Comparison of ENCODE assay signal across 8 mouse cellular contexts in genomic region chr9:30936674-30937438, GRCm38 (mm10). TPM values are rescaled to one million over a fixed set of nuclear protein-coding genes. Genes with fewer than 3 reads are reported as not detected.
A peak's percentile ranks its signal among the peaks of the same experiment; 100 is the strongest.
DNase-seq lines count a peak whose midpoint lies in the region; ATAC-seq and TF ChIP-seq lines count a peak whose summit lies in the region.

No protein-coding gene starts in this region.

- H3K27me3 ChIP-seq in testis, adult 2 months (ENCODE audit: control insufficient read depth, insufficient read depth, low read length): no peaks in the 10 kb centered on the region
- H3K27me3 ChIP-seq in forebrain, embryonic 16.5 days (replicated peaks; ENCODE audit: control insufficient read depth, insufficient read depth, low read length): peaks cover 15% of the 10 kb centered on the region
- H3K27me3 ChIP-seq in intestine, postnatal 0 days (replicated peaks; ENCODE audit: control insufficient read depth, insufficient read depth, low read length): peaks cover 16% of the 10 kb centered on the region; the same call in 1 of the 2 replicates
- peaks cover 18% of the 10 kb centered on the region for H3K27me3 ChIP-seq in lung, embryonic 14.5 days (ENCODE audit: insufficient read depth, low read length)

- no peak overlapping the region for H3K9ac ChIP-seq in forebrain, embryonic 16.5 days (replicated peaks; ENCODE audit: low read depth, low read length)
- no peak overlapping the region for H3K9ac ChIP-seq in intestine, postnatal 0 days (ENCODE audit: low read depth, low read length)
- no peak overlapping the region for H3K9ac ChIP-seq in lung, embryonic 14.5 days

- DNase-seq in testis, postnatal 14 days (ENCODE audit: low spot score): no peak
- peak; percentile 72 to 79 for DNase-seq in adrenal gland, postnatal 36 days
- peak; percentile 90 for DNase-seq in lung, embryonic 14.5 days
- peak; percentile 80 for DNase-seq in right cerebral cortex, postnatal 14 days

- H3K4me3 ChIP-seq in testis, adult 2 months (ENCODE audit: control insufficient read depth, low read depth, low read length): no peak overlapping the region
- H3K4me3 ChIP-seq in forebrain, embryonic 16.5 days (replicated peaks; ENCODE audit: low read length): no peak overlapping the region
- H3K4me3 ChIP-seq in intestine, postnatal 0 days (ENCODE audit: low read depth, low read length): no peak overlapping the region
- H3K4me3 ChIP-seq in lung, embryonic 14.5 days (ENCODE audit: low read depth, low read length): no peak overlapping the region

- no peaks in the 10 kb centered on the region for H3K9me3 ChIP-seq in forebrain, embryonic 16.5 days (ENCODE audit: control insufficient read depth, low read length)
- H3K9me3 ChIP-seq in intestine, postnatal 0 days (ENCODE audit: control insufficient read depth): no peaks in the 10 kb centered on the region
- no peaks in the 10 kb centered on the region for H3K9me3 ChIP-seq in lung, embryonic 14.5 days (ENCODE audit: low read depth, low read length)

- ATAC-seq in forebrain, embryonic 16.5 days: peak; percentile 85
- peak; percentile 53 for ATAC-seq in intestine, postnatal 0 days
- 0 out of 2 replicates have a peak, but pooled peaks have one; percentile 36 for ATAC-seq in lung, embryonic 14.5 days (ENCODE audit: insufficient read depth)
- ATAC-seq in erythroblast, adult 5-6 weeks (replicated peaks; ENCODE audit: low FRiP score, poor library complexity, severe bottlenecking): no peak

- H3K4me1 ChIP-seq in testis, adult 2 months (ENCODE audit: control insufficient read depth, insufficient read depth, low read length): no peaks in the 10 kb centered on the region
- H3K4me1 ChIP-seq in forebrain, embryonic 16.5 days (replicated peaks; ENCODE audit: control insufficient read depth, insufficient read depth, low read length): no peaks in the 10 kb centered on the region; the same call in 1 of the 2 replicates
- no peaks in the 10 kb centered on the region for H3K4me1 ChIP-seq in intestine, postnatal 0 days (replicated peaks; ENCODE audit: control insufficient read depth, insufficient read depth, low read length)
- no peaks in the 10 kb centered on the region for H3K4me1 ChIP-seq in lung, embryonic 14.5 days (ENCODE audit: insufficient read depth)

- TF ChIP-seq CTCF in testis, adult 2 months (IDR thresholded peaks at IDR 0.05; ENCODE audit: control insufficient read depth, insufficient read depth, insufficient replicate concordance, low read depth, low read length): peak; percentile 53; the same call in 1 of the 2 replicates
- peak; percentile 81 for TF ChIP-seq CTCF in intestine, postnatal 0 days (IDR thresholded peaks at IDR 0.05; ENCODE audit: low read depth)
- peak; percentile 84 for TF ChIP-seq CTCF in lung, embryonic 14.5 days (IDR thresholded peaks at IDR 0.05; ENCODE audit: low read depth)

- 33% methylated on average over 9 of the region's 9 CpGs for WGBS in forebrain, embryonic 16.5 days
- 24% methylated on average over 9 of the region's 9 CpGs for WGBS in intestine, postnatal 0 days
- WGBS in lung, embryonic 14.5 days: 24% methylated on average over 9 of the region's 9 CpGs

- no peaks in the 10 kb centered on the region for H3K36me3 ChIP-seq in testis, adult 2 months (ENCODE audit: control insufficient read depth, insufficient read depth, low read length)
- no peaks in the 10 kb centered on the region for H3K36me3 ChIP-seq in forebrain, embryonic 16.5 days (ENCODE audit: control insufficient read depth, insufficient read depth)
- no peaks in the 10 kb centered on the region for H3K36me3 ChIP-seq in intestine, postnatal 0 days (ENCODE audit: control insufficient read depth, insufficient read depth)
- H3K36me3 ChIP-seq in lung, embryonic 14.5 days (ENCODE audit: insufficient read depth): no peaks in the 10 kb centered on the region

- H3K27ac ChIP-seq in testis, adult 2 months (ENCODE audit: control insufficient read depth, insufficient read depth, low read depth, low read length): no peak overlapping the region
- no peak overlapping the region for H3K27ac ChIP-seq in forebrain, embryonic 16.5 days (ENCODE audit: low read length)
- no peak overlapping the region for H3K27ac ChIP-seq in intestine, postnatal 0 days (ENCODE audit: low read depth, low read length)
- no peak overlapping the region for H3K27ac ChIP-seq in lung, embryonic 14.5 days (ENCODE audit: low read depth)

- H3K4me2 ChIP-seq in forebrain, embryonic 16.5 days (ENCODE audit: low read length): no peak overlapping the region
- H3K4me2 ChIP-seq in intestine, postnatal 0 days (replicated peaks; ENCODE audit: low read depth): no peak overlapping the region
- 0 out of 2 replicates have a peak overlapping the region, but pooled peaks have one; percentile 13 for H3K4me2 ChIP-seq in lung, embryonic 14.5 days

- TF ChIP-seq POLR2A in testis, adult 2 months (IDR thresholded peaks at IDR 0.05; ENCODE audit: control insufficient read depth, low read depth, low read length): no peak

RNA-seq across cellular contexts. Expression of gene Adamts8, which starts 5.5 kb away (rescaled TPM):
- polyA plus RNA-seq in testis, adult 2 months (2012; rRNA removed): 0.28 and 0.29 TPM in 2 replicates
- under 1 TPM; 0.07 to 0.49 TPM for total RNA-seq in adrenal gland, postnatal 36 days (2021)
- 1.6 and 1.7 TPM in 2 replicates for polyA plus RNA-seq in forebrain, embryonic 16.5 days (2015; fragmentation: Nextera tagmentation; extraction: Ambion mirVana)
- polyA plus RNA-seq in intestine, postnatal 0 days (2015; fragmentation: Nextera tagmentation; extraction: Ambion mirVana): 4.1 and 4.7 TPM in 2 replicates
- polyA plus RNA-seq in lung, embryonic 14.5 days (2014; fragmentation: Nextera tagmentation; extraction: Ambion mirVana): 2.0 and 3.1 TPM in 2 replicates
- total RNA-seq in erythroblast, adult 5-6 weeks (2015; ENCODE audit: low replicate concordance): not detected in 2 replicates
- total RNA-seq in erythroblast, adult 5-6 weeks (2017; ENCODE audit: low replicate concordance): not detected in 2 replicates

RNA-seq across cellular contexts. Expression of gene Adamts15, which starts 14.6 kb away (rescaled TPM):
- 0.58 and 0.87 TPM in 2 replicates for polyA plus RNA-seq in testis, adult 2 months (2012; rRNA removed)
- 1 to 10 TPM; 4.3 to 8.8 TPM for total RNA-seq in adrenal gland, postnatal 36 days (2021)
- 3.4 and 4.4 TPM in 2 replicates for polyA plus RNA-seq in forebrain, embryonic 16.5 days (2015; fragmentation: Nextera tagmentation; extraction: Ambion mirVana)
- polyA plus RNA-seq in intestine, postnatal 0 days (2015; fragmentation: Nextera tagmentation; extraction: Ambion mirVana): 0.91 and 0.95 TPM in 2 replicates
- 6.2 and 6.4 TPM in 2 replicates for polyA plus RNA-seq in lung, embryonic 14.5 days (2014; fragmentation: Nextera tagmentation; extraction: Ambion mirVana)
- total RNA-seq in erythroblast, adult 5-6 weeks (2015; ENCODE audit: low replicate concordance): 0.21 TPM in 1 of 2 replicates, not detected in the other
- total RNA-seq in erythroblast, adult 5-6 weeks (2017; ENCODE audit: low replicate concordance): not detected in 2 replicates
